Mouse (Mus musculus): ENCODE measurements around the gene Cnot1.
"Not testable (repeated sequence)": the region's sequence is repeated elsewhere in the genome, so short reads cannot be mapped to it uniquely, and the experiment has no call there.

Gene Cnot1

GRCm38 (mm10) chr8:95807331-95807843 is at the start of gene Cnot1:
Cnot1 (minus strand) TSS chr8:95807464.
- peak; percentile 95 to 96 for DNase-seq

DNA sequence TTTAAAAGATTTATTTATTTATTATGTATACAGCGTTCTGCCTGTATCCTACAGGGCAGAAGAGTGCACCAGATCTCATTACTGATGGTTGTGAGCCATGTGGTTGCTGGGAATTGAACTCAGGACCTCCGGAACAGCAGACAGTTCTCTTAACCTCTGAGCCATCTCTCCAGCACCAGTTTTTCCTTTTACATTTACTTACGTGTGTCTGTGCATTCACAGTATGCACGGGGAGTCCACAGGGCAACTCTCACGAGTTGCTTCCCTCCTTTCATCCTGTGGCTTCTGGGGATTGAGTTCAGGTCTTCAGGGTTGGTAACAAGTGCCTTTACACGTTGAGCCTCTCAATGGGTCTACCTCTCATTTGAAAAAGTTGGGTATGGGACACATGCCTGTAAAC is 46.9 kb upstream of the Cnot1 start:
- no peak for DNase-seq

GRCm38 (mm10) chr8:95853102-95853843 is 46.0 kb upstream of the Cnot1 start, which contains the start of gene Slc38a7:
Slc38a7 (minus strand) TSS chr8:95853539.
- DNase-seq = peak; percentile 73 to 89

GRCm38 (mm10) chr8:95852290-95852689 is 45.0 kb upstream of the Cnot1 start:
- no peak for DNase-seq

- DNase-seq = no peak
These were observed 43.1 kb upstream of the Cnot1 start for GRCm38 (mm10) chr8:95850326-95850725.

GRCm38 (mm10) chr8:95848734-95849464 is 41.6 kb upstream of the Cnot1 start:
- DNase-seq = no peak

DNA sequence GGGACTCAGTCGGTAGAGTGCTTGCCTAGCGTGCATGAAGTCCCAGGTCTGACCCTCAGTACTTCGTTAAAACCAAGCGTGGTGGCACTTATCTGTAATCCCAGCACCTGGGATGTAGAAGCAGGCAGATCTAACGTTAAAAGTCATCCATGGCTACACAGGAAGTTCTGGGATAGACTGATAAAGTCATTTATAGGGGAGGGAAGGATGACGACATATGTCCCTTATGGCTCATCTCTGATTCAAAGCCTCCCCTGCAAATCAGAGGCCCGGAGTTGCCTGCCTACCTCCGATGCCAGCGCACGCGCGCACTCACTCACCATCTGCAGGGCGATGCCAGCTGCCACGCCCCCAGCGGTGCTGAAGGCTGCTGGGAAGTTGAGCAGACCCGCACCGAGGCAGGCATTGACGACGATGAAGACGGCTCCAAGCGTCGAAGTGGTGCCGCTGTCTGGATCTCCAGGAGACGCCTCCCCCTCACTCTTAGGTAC is 40.8 kb upstream of the Cnot1 start:
- DNase-seq = no peak

DNA sequence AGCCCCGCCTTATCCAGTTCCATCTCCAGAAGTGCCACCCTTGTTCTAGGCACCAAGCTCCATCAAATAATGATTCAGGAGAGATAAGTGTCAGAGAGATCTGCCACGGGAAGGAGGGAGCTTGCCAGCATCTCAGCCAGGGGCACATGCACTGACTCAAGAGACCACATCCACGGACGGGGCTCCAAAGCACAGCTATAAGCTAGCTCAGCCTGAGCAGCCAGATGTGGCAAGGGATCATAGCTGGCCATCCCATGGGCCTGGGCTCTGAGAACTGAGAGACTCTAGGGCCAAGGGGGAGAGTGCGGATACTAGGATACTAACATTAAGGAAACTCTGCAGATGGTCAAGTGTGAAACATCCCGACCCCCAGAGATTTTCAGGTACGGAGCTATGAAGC is 37.8 kb upstream of the Cnot1 start:
- DNase-seq = no peak

- no peak for DNase-seq
These were observed 36.7 kb upstream of the Cnot1 start for GRCm38 (mm10) chr8:95843968-95844367.

GRCm38 (mm10) chr8:95841436-95841835 is 34.2 kb upstream of the Cnot1 start:
- no peak for DNase-seq

DNA sequence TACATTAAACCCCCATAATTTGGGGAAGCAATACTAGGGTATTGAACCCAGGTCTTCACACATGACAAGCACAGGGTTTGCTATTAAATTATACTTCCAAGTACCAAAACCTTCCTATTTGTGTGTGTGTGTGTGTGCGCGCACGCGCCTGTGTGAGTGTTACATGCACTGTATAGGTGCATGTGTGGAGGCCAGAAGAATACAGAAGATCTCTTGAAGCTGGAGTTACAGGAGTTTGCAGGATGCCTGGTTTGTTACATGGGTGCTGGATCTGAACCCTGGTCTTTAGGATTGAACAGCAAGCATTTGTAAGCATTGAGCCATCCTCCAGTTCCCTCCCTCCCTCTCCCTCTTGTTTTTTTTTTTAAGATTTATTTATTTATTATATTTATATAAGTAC is 32.0 kb upstream of the Cnot1 start:
- no peak for DNase-seq

GRCm38 (mm10) chr8:95837266-95837665 is 30.0 kb upstream of the Cnot1 start:
- no peak for DNase-seq

- DNase-seq = no peak
These were observed 28.6 kb upstream of the Cnot1 start for GRCm38 (mm10) chr8:95835891-95836290.

GRCm38 (mm10) chr8:95833435-95833984 is 26.2 kb upstream of the Cnot1 start:
- no peak for DNase-seq

- peak; percentile 83 to 87 for DNase-seq
These were observed 25.6 kb upstream of the Cnot1 start for GRCm38 (mm10) chr8:95832603-95833434.

- DNase-seq = no peak
These were observed 22.9 kb upstream of the Cnot1 start for GRCm38 (mm10) chr8:95830144-95830543.

GRCm38 (mm10) chr8:95825162-95825561 is 17.9 kb upstream of the Cnot1 start, which contains the start of gene Sap18b:
Sap18b (plus strand) TSS chr8:95825346.
- not testable (repeated sequence) for DNase-seq

- DNase-seq = no peak
These were observed 15.4 kb upstream of the Cnot1 start for GRCm38 (mm10) chr8:95822699-95823098.

- no peak for DNase-seq
These were observed 14.8 kb upstream of the Cnot1 start for GRCm38 (mm10) chr8:95822096-95822495.

GRCm38 (mm10) chr8:95821266-95821665 is 14.0 kb upstream of the Cnot1 start:
- DNase-seq = no peak

DNA sequence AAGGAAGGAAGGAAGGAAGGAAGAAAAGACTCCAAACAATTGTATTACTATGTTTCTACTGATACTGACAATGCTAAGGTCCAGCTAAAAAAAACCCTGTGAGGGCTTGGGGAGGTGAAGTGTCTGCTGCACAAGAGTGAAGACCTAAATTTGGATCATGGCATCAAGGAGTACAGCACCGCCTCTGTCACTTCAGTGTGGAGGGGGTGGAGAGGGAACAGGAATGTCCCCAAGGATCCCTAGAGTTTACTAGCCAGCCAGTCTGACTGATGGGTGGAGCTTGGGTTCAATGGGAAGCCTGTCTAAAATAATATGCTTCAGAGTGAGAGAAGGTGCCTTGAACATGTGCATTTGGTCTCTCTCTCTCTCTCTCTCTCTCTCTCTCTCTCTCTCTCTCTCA is 10.9 kb upstream of the Cnot1 start:
- no peak for DNase-seq

DNA sequence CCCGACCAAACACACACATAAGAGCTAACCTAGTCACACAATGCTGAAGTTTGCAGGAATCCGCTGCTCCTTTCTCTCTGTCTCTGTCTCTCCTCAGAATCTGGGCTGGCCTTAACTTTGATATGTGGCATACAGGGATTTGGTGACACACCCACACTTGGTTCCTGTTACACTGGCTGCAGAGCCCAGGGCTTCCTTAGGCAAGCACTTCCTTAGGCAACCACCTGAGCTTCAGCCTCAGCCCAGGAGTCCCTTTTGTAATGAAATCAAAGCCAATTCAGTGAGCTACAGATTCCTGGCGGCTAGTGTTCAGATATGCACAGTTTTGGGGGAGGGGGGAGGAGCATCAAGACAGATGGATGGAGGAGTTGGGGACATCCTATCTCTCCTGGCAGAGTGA is 10.3 kb upstream of the Cnot1 start:
- DNase-seq = no peak

Data from cerebellum, adult 18-20 months (tissue).